Mouse (Mus musculus) layer of hippocampus, adult 8-10 months (tissue): Measurements from ENCODE around the gene Ubald2. TPM values are rescaled to one million over a fixed set of nuclear protein-coding genes. Genes with fewer than 3 reads are reported as not detected.
"Not testable (repeated sequence)": the region's sequence is repeated elsewhere in the genome, so short reads cannot be mapped to it uniquely, and the experiment has no call there.

Experiments used
- DNase-seq, 2 experiments: peaks; one replicate each; pipeline ENCODE4 v3.0.0; 2022; ENCODE audit warnings: low spot score in 2 of 2
- total RNA-seq, 4 experiments: library from RNA; stranded (reverse); gene quantifications; 2 replicates each; pipeline ENCODE4 v1.2.4; 2022

The Ubald2 gene
- total RNA-seq, 4 experiments from 2014 or later, result 28.6 to 30.4 (median 29.5) TPM

DNA sequence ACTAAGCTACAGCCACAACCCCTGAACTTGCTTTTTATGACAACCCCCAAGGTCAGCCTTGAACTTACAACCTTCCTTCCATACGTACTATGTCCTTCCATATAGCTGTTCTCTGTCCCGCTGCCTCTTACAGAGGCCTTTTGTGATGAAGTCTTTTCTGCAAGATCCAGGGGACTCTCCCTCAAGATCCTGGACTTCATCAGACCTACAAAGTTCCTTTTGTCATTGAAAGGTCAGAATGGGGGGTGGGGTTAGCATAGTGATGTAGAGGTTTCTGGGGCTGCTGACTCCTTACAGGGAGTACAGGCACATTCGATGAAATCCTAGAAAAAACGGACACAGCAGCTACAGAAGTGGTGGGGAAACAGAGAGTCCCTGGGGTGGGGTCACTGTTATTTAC lies 25.9 kb downstream of the Ubald2 start:
- no peak for DNase-seq

DNA sequence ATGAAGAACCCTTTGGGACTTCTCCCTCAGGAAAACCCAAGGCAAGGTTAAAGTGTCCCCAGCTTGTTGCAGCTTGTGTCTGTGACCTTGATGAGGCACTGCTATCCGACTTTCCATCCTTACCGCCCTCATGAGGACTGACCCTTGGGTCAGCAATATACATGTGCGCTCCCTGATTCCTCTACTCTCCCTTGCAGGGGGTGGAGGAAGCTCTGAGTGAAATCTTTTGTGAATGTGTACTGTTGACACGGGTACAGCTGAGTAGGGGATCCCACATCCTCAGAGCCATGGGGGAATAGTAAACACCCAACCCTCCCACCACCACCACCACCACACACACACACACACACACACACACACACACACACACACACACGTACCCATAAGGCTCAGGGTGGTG lies 29.4 kb downstream of the Ubald2 start:
- DNase-seq, result no peak

DNA sequence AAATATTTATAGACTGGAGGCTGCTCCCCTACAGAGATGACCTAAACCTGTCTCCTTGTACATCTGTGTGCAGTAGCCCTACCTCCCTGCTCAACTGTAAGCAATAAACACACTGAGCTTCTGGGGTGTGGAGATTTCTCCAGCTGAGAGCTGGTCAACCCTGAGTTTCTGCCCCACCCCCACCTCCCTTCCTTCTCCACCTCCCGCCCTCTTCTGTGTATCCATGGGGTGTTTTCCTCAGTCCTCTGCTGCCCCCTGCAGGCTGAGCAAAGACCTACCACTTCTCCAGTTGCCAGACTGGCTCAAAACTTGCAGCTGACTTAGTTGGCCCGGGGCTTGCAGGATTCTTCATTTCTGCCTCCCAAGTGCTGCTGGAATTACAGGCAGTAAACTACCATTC lies 29.9 kb downstream of the Ubald2 start:
- peak; percentile 72 to 80 for DNase-seq

DNA sequence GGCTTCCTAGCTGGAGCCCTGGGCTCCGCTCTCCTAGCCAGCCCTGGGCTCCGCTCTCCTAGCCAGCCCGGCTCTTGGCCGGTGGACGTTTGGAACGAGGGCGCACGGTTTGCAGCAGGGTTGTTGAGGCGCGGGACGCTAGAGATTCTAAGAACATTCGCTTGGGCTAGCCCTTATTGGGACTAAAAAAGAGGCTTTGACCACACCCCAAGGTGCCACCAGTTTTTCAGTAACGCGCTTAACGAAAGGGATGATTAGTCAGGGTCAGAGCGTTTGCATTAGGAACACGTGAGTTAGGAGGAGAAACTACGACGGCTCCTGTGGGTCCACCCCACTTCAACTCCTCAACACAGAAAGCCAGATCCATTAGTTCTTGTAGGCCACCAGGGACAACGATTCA lies 32.2 kb downstream of the Ubald2 start, which contains the start of gene Qrich2:
Gene Qrich2, minus strand, starts transcription at position 101 of the 400 bp plus-strand sequence.
- DNase-seq, result no peak

DNA sequence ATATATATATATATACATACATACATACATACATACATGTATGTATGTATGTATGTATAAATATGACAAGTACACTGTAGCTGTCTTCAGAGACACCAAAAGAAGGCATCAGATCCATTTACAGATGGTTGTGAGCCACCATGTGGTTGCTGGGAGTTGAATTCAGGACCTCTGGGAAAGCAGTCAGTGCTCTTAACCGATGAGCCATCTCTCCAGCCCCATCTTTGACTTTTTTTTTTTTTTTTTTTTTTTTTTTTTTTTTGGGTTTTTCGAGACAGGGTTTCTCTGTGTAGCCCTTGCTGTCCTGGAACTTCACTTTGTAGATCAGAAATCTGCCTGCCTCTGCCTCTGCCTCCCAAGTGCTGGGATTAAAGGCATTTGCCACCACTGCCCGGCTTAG lies 34.4 kb downstream of the Ubald2 start:
- DNase-seq, result not testable (repeated sequence)

DNA sequence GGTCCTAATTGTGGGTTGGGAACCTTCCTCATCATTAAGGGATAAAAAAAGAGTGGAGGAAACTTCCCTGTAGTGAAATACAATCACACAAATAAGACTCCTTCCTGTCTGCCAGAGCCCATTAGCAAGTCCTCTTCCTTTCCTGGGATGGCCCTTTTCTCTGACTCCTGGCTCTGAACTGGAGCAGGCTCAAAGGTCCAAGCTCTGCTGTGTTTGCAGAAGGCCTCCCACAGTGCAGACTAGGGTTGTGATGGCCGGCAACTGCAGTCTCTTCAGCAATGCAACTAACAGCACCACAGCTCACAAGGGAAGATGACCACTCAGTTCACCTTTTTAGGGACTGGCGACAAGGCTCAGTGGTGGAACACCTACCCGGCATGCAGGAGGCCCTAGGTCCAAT lies 36.4 kb downstream of the Ubald2 start:
- no peak for DNase-seq

DNA sequence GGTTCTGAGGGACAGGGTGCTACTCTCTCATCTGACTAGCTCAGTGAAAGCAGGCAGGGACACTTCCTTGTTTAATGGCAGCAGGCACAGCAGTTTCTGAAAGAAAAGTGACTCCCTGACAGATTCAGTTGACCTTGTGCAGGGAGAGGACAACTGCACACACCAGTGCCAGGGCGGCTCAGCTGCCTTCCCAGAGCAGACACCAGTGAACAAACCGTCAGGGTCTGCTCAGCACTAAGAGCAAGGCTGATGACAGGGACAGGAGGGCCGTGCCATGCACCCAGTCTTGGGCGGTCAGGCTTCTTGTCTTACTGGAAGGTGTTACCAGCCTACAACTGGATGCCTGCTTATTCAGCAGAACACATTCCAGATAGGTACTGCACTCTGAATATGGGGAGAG lies 37.0 kb downstream of the Ubald2 start:
- DNase-seq, result no peak

DNA sequence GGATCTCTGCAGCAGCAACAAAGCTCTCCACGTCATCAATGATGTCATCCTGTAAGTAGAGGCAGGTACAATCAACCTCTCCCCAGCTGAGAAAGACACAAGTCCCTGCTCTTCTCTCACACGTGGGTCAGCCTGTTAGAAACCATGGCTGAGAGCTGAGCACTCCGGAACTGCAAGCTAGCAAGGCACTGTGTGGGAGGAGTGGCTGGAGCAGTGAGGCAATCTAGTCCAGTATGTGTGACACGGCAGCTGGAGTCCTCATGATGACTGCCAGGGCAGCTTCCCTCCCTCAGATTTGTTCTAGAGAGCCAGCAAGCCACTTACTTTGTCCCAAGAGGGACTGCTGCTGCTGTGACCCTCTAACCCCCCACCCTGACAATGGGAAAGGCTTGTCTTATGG lies 38.4 kb downstream of the Ubald2 start:
- DNase-seq, result no peak

DNA sequence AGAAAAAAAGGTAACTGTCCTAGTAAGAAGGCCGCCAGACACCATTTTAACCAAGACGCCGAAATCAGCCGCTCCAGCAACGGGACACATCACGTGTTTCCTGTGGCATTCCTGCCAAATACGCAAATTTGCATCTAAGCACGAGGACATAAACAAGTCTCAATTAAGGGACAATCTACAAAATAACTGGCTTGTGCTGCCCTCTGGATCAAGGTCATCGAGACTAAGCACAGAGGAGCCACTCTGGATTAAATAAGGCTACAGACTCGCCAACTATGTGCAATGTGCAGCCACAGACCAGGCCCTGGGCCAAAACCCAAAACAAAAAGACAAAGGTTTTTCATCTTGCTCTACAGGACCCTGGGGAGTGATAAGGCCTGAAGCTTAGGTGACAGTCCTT lies 42.1 kb downstream of the Ubald2 start:
- no peak for DNase-seq

DNA sequence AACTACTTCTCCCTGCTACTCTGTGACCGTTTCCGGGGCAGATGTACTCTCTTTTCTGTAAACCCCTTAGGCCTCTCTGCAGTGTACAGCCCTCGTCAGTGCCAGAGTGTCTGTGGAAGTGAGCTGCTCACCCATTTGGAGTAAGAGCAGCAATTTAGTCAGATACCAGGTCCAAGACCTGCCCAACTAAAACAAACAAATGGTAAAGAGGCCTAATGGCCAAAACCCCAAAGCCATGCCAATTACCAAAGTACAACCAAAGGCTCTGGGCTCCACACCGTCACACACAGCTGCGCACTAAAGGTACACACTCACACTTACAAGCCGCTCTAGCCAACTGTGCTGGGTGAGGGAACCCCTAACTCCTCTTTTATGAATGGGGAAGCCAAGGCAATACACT lies 42.8 kb downstream of the Ubald2 start:
- DNase-seq, result no peak

DNA sequence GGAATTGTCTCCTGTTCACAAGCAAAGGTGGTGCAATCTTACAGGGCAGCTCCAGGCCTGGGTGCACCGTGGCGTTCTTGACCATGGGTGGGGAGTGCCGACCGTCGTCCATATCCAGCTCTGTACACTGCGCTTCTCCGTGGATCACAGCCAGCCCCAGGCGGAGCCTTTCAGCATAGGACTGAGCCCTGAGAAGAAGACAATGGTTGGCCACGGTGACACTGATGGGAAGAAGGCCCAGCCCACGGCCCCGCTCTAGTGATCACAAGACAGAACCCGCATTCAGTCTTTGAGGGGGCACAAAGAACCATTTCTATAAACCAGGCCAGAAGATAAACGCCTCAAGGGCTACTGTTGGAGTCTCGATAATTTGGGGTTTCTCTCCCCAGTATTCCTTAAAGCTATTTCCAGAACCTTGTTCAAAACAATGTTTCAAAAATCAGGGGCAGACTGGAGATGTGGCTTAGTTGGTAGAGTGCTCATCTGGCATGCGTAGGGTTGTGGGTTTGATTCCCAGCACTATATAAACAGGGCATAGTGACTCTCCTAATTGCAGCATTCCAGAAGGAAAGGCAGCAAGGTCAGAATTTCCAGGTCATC lies 43.4 kb downstream of the Ubald2 start:
- no peak for DNase-seq

DNA sequence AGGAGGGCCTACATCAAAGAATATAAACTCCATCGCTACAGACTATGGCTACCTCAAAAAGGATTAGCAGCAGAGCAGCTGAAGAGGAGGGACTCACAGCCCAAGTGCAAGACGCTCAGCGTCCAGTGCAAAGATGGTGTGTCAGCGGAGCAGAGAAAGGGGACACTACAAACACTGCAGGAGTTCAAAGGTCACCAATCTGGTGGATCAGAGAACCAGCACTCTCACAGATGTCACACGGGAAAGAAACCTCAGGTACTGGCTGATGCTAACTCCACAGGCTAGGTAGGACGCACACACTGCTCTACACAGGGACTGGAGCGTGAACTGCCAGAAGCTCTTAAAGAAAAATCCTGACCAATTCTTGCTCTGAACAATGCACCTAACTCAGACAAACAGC lies 45.1 kb downstream of the Ubald2 start:
- no peak for DNase-seq

DNA sequence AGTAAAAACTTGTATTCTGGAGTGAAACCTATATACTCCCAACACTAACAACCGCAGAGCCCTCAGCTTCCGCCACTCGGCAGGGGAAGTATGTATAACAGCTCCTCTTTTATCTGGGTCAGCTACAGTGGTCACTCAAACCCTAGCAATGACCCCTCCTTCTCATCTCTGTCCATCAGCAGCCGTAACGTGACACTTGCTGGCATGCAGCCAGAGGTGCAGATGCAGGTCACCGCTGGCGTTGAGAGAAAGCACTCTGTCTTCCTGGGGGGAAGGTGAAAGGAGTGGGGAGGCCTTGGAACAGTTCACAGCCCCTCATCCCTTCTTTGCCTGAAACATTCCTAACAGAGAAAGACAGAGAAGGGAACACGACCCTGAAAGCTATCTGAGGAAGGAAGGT lies 45.9 kb downstream of the Ubald2 start:
- DNase-seq, result no peak

DNA sequence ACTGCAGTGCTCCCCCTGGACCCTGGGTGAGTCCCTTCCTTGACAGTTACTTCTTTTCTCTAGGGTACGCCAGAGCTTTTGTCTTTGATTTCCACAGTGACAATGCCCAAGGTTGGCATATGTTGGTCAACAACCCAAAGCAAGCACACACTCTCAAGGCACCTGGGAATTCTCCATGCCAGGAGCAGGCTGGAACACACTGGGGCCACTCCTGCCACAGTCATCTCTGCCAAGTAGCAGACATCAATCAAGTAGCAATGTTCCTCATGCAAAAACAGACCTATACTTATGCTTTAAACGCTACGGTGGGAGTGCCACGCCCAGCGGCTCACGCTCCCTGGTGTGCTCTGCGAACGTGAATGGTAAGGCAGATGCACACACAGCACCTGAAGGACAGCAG lies 47.1 kb downstream of the Ubald2 start:
- no peak for DNase-seq

DNA sequence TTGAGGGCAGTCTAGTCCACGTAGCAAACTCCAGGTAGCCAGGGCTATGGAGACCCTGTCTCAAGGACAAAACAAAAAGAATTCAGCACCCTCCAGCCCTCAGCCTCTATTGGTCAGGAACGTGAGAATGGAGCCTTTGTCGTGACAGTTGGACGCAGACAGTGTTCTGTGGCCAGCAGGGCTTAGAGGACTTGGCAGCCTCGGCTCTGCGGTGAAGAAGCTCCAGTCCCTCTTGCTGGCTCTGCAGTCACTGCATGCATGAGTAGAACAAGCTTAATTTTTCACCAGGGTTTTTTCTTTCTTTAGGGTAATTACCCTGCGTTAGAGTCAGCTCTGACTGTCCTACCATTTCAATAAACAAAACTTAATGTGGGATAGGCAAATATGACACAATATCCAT lies 47.9 kb downstream of the Ubald2 start:
- DNase-seq, result no peak

DNA sequence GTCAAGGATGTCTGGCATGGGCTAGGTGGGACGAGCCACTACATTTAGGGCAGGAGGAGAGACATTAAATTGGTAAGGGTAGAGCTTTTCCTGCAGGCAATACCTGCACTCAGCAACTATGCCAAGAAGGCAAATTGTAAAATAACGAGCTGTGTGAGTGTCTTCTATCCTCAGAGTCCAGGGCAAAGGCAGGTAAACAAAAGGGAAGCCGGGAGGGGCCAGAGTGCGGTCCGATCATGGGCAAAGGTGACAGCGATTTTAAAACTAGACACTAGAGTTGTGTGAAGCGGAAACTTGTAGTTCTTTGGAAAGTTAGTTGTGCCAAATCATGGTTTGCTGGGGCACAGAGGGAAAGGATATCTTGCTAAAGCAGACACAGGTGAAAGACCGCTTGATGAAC lies 50.4 kb downstream of the Ubald2 start:
- DNase-seq, result no peak

DNA sequence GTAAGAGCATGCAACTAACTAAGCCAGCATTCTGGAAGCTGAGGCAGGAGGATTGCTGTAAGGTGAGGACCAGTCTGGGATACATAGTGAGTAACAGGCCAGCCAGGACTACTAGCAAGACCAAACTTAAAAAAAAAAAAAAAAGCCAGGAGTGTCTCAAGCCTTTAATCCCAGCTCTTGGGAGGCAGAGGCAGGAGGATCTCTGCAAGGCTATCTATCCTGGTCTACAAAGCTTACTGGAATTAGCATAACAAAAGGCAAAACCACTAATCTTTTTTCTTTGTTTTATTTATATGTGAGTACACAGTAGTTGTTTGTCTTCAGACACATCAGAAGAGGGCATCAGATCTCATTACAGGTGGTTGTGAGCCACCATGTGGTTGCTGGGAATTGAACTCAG lies 54.3 kb downstream of the Ubald2 start:
- DNase-seq, result no peak

Other genes starting within 250 kb of the Ubald2 start
- gene Ten1, start 235.2 kb upstream of the Ubald2 start, total RNA-seq, result 10 to 100 TPM; 29.4 to 43.7 (median 38.7) TPM
- gene Acox1, start 235.0 kb upstream of the Ubald2 start, total RNA-seq, result 100 to 1,000 TPM; 124 to 134 (median 130) TPM
- gene Evpl, start 196.0 kb upstream of the Ubald2 start, total RNA-seq, result 1 to 10 TPM in 2 of 4 experiments, under 1 TPM in 2; 0.85 to 1.4 (median 1.1) TPM
- gene Srp68, start 159.9 kb upstream of the Ubald2 start, total RNA-seq, result 10 to 100 TPM; 61.1 to 71.3 (median 66.1) TPM
- gene Galr2, start 153.2 kb upstream of the Ubald2 start, total RNA-seq, result not detected
- gene Exoc7, start 126.9 kb upstream of the Ubald2 start, total RNA-seq, result 100 to 1,000 TPM in 1 of 4 experiments, 10 to 100 TPM in 3; 82.4 to 103 (median 88.9) TPM
- gene Foxj1, start 98.7 kb upstream of the Ubald2 start, total RNA-seq, result 1 to 10 TPM; 4.5 to 7.4 (median 6.2) TPM
- gene Rnf157, start 21.1 kb upstream of the Ubald2 start, total RNA-seq, result 100 to 1,000 TPM; 220 to 248 (median 241) TPM
- gene Qrich2, start 32.1 kb downstream of the Ubald2 start, total RNA-seq, result under 1 TPM in 1 of 4 experiments, not detected in 3; 0.14 TPM
- gene Prpsap1, start 60.1 kb downstream of the Ubald2 start, total RNA-seq, result 100 to 1,000 TPM in 1 of 4 experiments, 10 to 100 TPM in 3; 83.2 to 104 (median 89.6) TPM
- 1 to 10 TPM; 2.8 to 3.6 (median 2.9) TPM for gene Sphk1, start 96.8 kb downstream of the Ubald2 start, total RNA-seq
- 100 to 1,000 TPM in 1 of 4 experiments, 10 to 100 TPM in 3; 96.8 to 110 (median 98.8) TPM for gene Ube2o, start 147.4 kb downstream of the Ubald2 start, total RNA-seq
- 1 to 10 TPM in 3 of 4 experiments, under 1 TPM in 1; 0.57 to 3.9 (median 1.4) TPM for gene Aanat, start 152.3 kb downstream of the Ubald2 start, total RNA-seq
- gene Rhbdf2, start 192.9 kb downstream of the Ubald2 start, total RNA-seq, result 1 to 10 TPM; 1.1 to 2.5 (median 1.8) TPM
- gene Prcd, start 219.4 kb downstream of the Ubald2 start, total RNA-seq, result 1 to 10 TPM; 4.8 to 8.5 (median 5.8) TPM
- gene Cygb, start 220.2 kb downstream of the Ubald2 start, total RNA-seq, result 10 to 100 TPM; 57.2 to 76.1 (median 63.0) TPM